In genomic region chr19:42820109-42820508, GRCm38 (mm10) we compare ENCODE assay signal across 19 mouse cellular contexts. TPM values are rescaled to one million over a fixed set of nuclear protein-coding genes. Genes with fewer than 3 reads are reported as not detected.
DNase-seq lines count a peak whose midpoint lies in the region; ATAC-seq lines count a peak whose summit lies in the region.
"Had no signal": no experiment of that assay in that cellular context is flagged by ENCODE, and none has a peak within 500 bp of the region (broad histone marks: within the 10 kb centered on the region; RNA-seq: fewer than 3 reads in every experiment).

No protein-coding gene starts in this region.

- H3K9me3 ChIP-seq in liver, embryonic 11.5 days (ENCODE audit: control insufficient read depth, low read length): no peaks in the 10 kb centered on the region
- H3K9me3 ChIP-seq: embryonic facial prominence, embryonic 10.5 days; embryonic facial prominence, embryonic 12.5 days; forebrain, embryonic 13.5 days; forebrain, embryonic 15.5 days had no signal

- no peaks in the 10 kb centered on the region for H3K27me3 ChIP-seq in splenic B cell, adult 2 months (ENCODE audit: control insufficient read depth, insufficient read depth, low read length, poor library complexity, severe bottlenecking)
- H3K27me3 ChIP-seq in liver, embryonic 11.5 days (replicated peaks; ENCODE audit: control insufficient read depth, insufficient read depth, low read length): no peaks in the 10 kb centered on the region
- H3K27me3 ChIP-seq: embryonic facial prominence, embryonic 12.5 days; forebrain, embryonic 13.5 days; forebrain, embryonic 15.5 days had no signal

- peak; percentile 66 for DNase-seq in heart, adult 11 months
- DNase-seq in heart, postnatal 14 days: no peak
- peak; percentile 20 for DNase-seq in 416B (ENCODE audit: low read depth)
- DNase-seq in splenic B cell, adult 2 months (ENCODE audit: low read depth, low spot score): peak; percentile 3
- no peak for DNase-seq in lung, postnatal 10 days
- DNase-seq in liver, embryonic 11.5 days (ENCODE audit: low spot score): no peak
- DNase-seq: adrenal gland, adult 2 months; adrenal gland, postnatal 10 days; adrenal gland, postnatal 25 days; cerebellum, adult 11 months; cerebellum, adult 18-20 months; cerebellum, adult 9-10 months; cerebellum, postnatal 10 days; cerebellum, postnatal 25 days had no signal

- H3K9ac ChIP-seq in liver, embryonic 11.5 days (ENCODE audit: low read depth, low read length): no peak overlapping the region
- H3K9ac ChIP-seq: embryonic facial prominence, embryonic 12.5 days; forebrain, embryonic 13.5 days; forebrain, embryonic 15.5 days had no signal

- no peak overlapping the region for H3K27ac ChIP-seq in liver, embryonic 11.5 days (ENCODE audit: low read depth, low read length)
- H3K27ac ChIP-seq: embryonic facial prominence, embryonic 10.5 days; embryonic facial prominence, embryonic 12.5 days; forebrain, embryonic 13.5 days; forebrain, embryonic 15.5 days had no signal

- peak; percentile 69 for ATAC-seq in megakaryocyte, adult 5-6 weeks (ENCODE audit: poor library complexity, severe bottlenecking)
- no peak for ATAC-seq in liver, embryonic 11.5 days (replicated peaks; ENCODE audit: low FRiP score)
- ATAC-seq: forebrain, embryonic 13.5 days; forebrain, embryonic 15.5 days had no signal

- intact Hi-C loops in heart, postnatal 14 days (cut with DNase I): no loop called here

- no peak overlapping the region for H3K4me2 ChIP-seq in liver, embryonic 11.5 days
- H3K4me2 ChIP-seq: embryonic facial prominence, embryonic 12.5 days; forebrain, embryonic 13.5 days; forebrain, embryonic 15.5 days had no signal

- H3K4me3 ChIP-seq in liver, embryonic 11.5 days (ENCODE audit: low read depth, low read length): no peak overlapping the region
- H3K4me3 ChIP-seq: embryonic facial prominence, embryonic 10.5 days; embryonic facial prominence, embryonic 12.5 days; forebrain, embryonic 13.5 days; forebrain, embryonic 15.5 days had no signal

- H3K4me1 ChIP-seq in liver, embryonic 11.5 days (replicated peaks; ENCODE audit: control insufficient read depth, insufficient read depth, low read length): no peaks in the 10 kb centered on the region
- H3K4me1 ChIP-seq: embryonic facial prominence, embryonic 12.5 days; forebrain, embryonic 13.5 days; forebrain, embryonic 15.5 days had no signal

- no peaks in the 10 kb centered on the region for H3K36me3 ChIP-seq in splenic B cell, adult 2 months (ENCODE audit: control insufficient read depth, insufficient read depth, low read length, poor library complexity, severe bottlenecking)
- H3K36me3 ChIP-seq in liver, embryonic 11.5 days (ENCODE audit: control insufficient read depth, insufficient read depth, low read length): no peaks in the 10 kb centered on the region
- H3K36me3 ChIP-seq: embryonic facial prominence, embryonic 10.5 days; embryonic facial prominence, embryonic 12.5 days; forebrain, embryonic 15.5 days had no signal

- WGBS in liver, embryonic 11.5 days: 67% methylated on average over 5 of the region's 5 CpGs

RNA-seq across cellular contexts. Expression of gene Hps1, which starts 40.3 kb away (rescaled TPM):
- total RNA-seq in heart, postnatal 14 days (2021): 1 to 10 TPM; 2.0 to 3.6 TPM
- total RNA-seq in megakaryocyte, adult 5-6 weeks (2015): 10.5 and 14.2 TPM in 2 replicates
- 14.3 and 23.3 TPM in 2 replicates for total RNA-seq in megakaryocyte, adult 5-6 weeks (2017)
- polyA plus RNA-seq in liver, embryonic 11.5 days (2014; fragmentation: Nextera tagmentation; extraction: Ambion mirVana): 19.5 and 20.8 TPM in 2 replicates

Comparison
In these comparisons a context has a peak if more than half of its experiments do, and no peak if none do; other contexts are left out.
1. DNase-seq: peak in heart, adult 11 months (single experiment), 416B (single experiment) and splenic B cell, adult 2 months (single experiment); none in heart, postnatal 14 days (0 of 2), lung, postnatal 10 days (single experiment) and liver, embryonic 11.5 days (single experiment).